Mouse (Mus musculus): ENCODE data around the gene Ccdc186.
"Not testable (repeated sequence)": the region's sequence is repeated elsewhere in the genome, so short reads cannot be mapped to it uniquely, and the experiment has no call there.

GRCm38 (mm10) chr19:56754456-56754855 is 67.5 kb downstream of the Ccdc186 start:
- TF ChIP-seq CTCF (IDR thresholded peaks at IDR 0.05; ENCODE audit: borderline replicate concordance, extremely low read depth, insufficient read depth, insufficient read length); POLR2A (IDR thresholded peaks at IDR 0.05; ENCODE audit: borderline replicate concordance, extremely low read depth, insufficient read depth, insufficient read length, poor library complexity, severe bottlenecking): not testable (repeated sequence)
